In the genomic region with DNA sequence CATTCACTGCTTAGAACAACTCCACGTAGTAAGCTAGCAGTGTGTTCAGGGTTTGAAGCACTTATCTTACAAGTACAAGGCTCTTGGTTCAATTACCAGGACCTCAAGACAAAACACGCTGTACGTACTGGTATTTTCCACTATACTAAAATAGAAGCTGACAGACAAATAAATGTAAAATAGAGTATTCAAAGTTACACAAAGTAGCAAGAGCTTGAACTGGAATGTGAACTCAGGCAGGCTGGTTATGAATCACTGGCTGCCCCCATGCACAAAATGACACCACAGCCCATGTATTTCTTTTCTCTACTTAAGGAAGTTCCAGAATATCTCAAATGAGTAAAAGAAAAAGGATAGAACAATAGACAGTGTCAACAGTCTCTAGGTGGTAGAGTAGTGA, we compare ENCODE assay signal across 20 mouse cellular contexts. TPM values are rescaled to one million over a fixed set of nuclear protein-coding genes. Genes with fewer than 3 reads are reported as not detected.
DNase-seq lines count a peak whose midpoint lies in the region; ATAC-seq and TF ChIP-seq lines count a peak whose summit lies in the region.
"Had no signal": no experiment of that assay in that cellular context is flagged by ENCODE, and none has a peak within 500 bp of the region (broad histone marks: within the 10 kb centered on the region; RNA-seq: fewer than 3 reads in every experiment).

No protein-coding gene starts in this region.

- peaks cover 12% of the 10 kb centered on the region; the same call in 1 of the 2 replicates for H3K36me3 ChIP-seq in heart, embryonic 10.5 days
- H3K36me3 ChIP-seq in CH12.LX (replicated peaks in 1 of 2; ENCODE audit: control insufficient read depth in 1 of 2, insufficient read depth in 1 of 2, low read length in 1 of 2), result peaks cover 13 to 30% of the 10 kb centered on the region in 2 experiments
- H3K36me3 ChIP-seq in intestine, embryonic 16.5 days (ENCODE audit: control insufficient read depth, insufficient read depth, low read length), result no peaks in the 10 kb centered on the region

- peaks cover 32% of the 10 kb centered on the region for H3K79me2 ChIP-seq in CH12.LX (replicated peaks; ENCODE audit: control insufficient read depth, extremely low read depth, insufficient read depth, poor library complexity, severe bottlenecking)

- in situ Hi-C loops in CH12.LX (cut with MboI; ENCODE audit: low pct_ligation_motif_present, low pct_unique_long_range_greater_than_20kb, low sequenced_read_pairs), result no loop called here

- no peak overlapping the region for H3K4me3 ChIP-seq in heart, embryonic 10.5 days
- no peak overlapping the region for H3K4me3 ChIP-seq in CH12.LX (replicated peaks in 1 of 3; ENCODE audit: low read depth in 2 of 3, low read length in 2 of 3, poor library complexity in 1 of 3)
- no peak overlapping the region for H3K4me3 ChIP-seq in intestine, embryonic 16.5 days (ENCODE audit: low read length)

- no peaks in the 10 kb centered on the region for H3K9me3 ChIP-seq in heart, embryonic 10.5 days
- H3K9me3 ChIP-seq in CH12.LX (replicated peaks; ENCODE audit: low read length), result no peaks in the 10 kb centered on the region
- H3K9me3 ChIP-seq in intestine, embryonic 16.5 days (ENCODE audit: control insufficient read depth, low read length), result no peaks in the 10 kb centered on the region
- H3K9me3 ChIP-seq: G1E had no signal

- TF ChIP-seq RAD21 in CH12.LX (IDR thresholded peaks at IDR 0.05; ENCODE audit: low read depth, low read length), result no peak

- WGBS in heart, embryonic 10.5 days, result 91% methylated on average over 3 of the region's 3 CpGs
- WGBS in intestine, embryonic 16.5 days, result 96% methylated on average over 3 of the region's 3 CpGs

- peak overlapping the region; percentile 87 for H3K4me2 ChIP-seq in CH12.LX (ENCODE audit: insufficient read depth, low read depth, poor library complexity, severe bottlenecking)
- no peak overlapping the region for H3K4me2 ChIP-seq in intestine, embryonic 16.5 days (ENCODE audit: low read depth, low read length)

- TF ChIP-seq CTCF in CH12.LX (conservative IDR thresholded peaks at IDR 0.05 in 1 of 2, IDR thresholded peaks at IDR 0.05 in 1 of 2; ENCODE audit: low read depth in 2 of 2, low read length in 2 of 2), result no peak

- ATAC-seq in intestine, embryonic 16.5 days, result no peak
- ATAC-seq: activated CD4-positive, CD25-positive, alpha-beta regulatory T cell, adult 4 months; CD4-positive, CD25-positive, alpha-beta regulatory T cell, adult 4 months; Patski had no signal

- TF ChIP-seq EP300 in CH12.LX (IDR thresholded peaks at IDR 0.05; ENCODE audit: low read length), result no peak

- H3K4me1 ChIP-seq in heart, embryonic 10.5 days, result peaks cover 11% of the 10 kb centered on the region
- peaks cover 6 to 54% of the 10 kb centered on the region in 2 experiments; a peak in 3 of 4 replicates for H3K4me1 ChIP-seq in CH12.LX (ENCODE audit: control insufficient read depth in 1 of 2, insufficient read depth in 2 of 2)
- H3K4me1 ChIP-seq in intestine, embryonic 16.5 days (ENCODE audit: control insufficient read depth, insufficient read depth, low read length), result peaks cover 12% of the 10 kb centered on the region

- no peaks in the 10 kb centered on the region for H3K27me3 ChIP-seq in heart, embryonic 10.5 days (ENCODE audit: insufficient read depth, poor library complexity, severe bottlenecking)
- H3K27me3 ChIP-seq in CH12.LX (replicated peaks), result no peaks in the 10 kb centered on the region
- H3K27me3 ChIP-seq in intestine, embryonic 16.5 days (replicated peaks; ENCODE audit: control insufficient read depth, insufficient read depth, low read length), result no peaks in the 10 kb centered on the region

- dilution Hi-C loops in CH12.LX (cut with MboI; ENCODE audit: extremely low pct_ligation_motif_present, extremely low pct_unique_long_range_greater_than_20kb, low sequenced_read_pairs), result no loop called here

- H3K9ac ChIP-seq in CH12.LX (ENCODE audit: insufficient read depth, low read depth), result peak overlapping the region; percentile 40; the same call in 1 of the 2 replicates
- no peak overlapping the region for H3K9ac ChIP-seq in intestine, embryonic 16.5 days (ENCODE audit: low read depth, low read length)

- no peak for TF ChIP-seq POLR2A in CH12.LX (IDR thresholded peaks at IDR 0.05; ENCODE audit: low read depth, low read length)

- peak; percentile 16 for DNase-seq in heart, embryonic 10.5 days (ENCODE audit: low spot score)
- DNase-seq in heart, adult 8-10 months (ENCODE audit: low spot score), result no peak
- DNase-seq in CH12.LX (ENCODE audit: extremely low read depth), result peak; percentile 70
- DNase-seq: adrenal gland, adult 2 months; adrenal gland, adult 8-10 months; adrenal gland, postnatal 10 days; adrenal gland, postnatal 14 days; adrenal gland, postnatal 25 days; adrenal gland, postnatal 36 days; B cell, adult 2 months; cerebellum, adult 11 months; cerebellum, adult 11-12 months; cerebellum, adult 18-20 months; cerebellum, adult 2 months had no signal

- H3K27ac ChIP-seq in heart, embryonic 10.5 days, result no peak overlapping the region
- peak overlapping the region; percentile 84 for H3K27ac ChIP-seq in CH12.LX (ENCODE audit: insufficient read depth, low read depth)
- H3K27ac ChIP-seq in intestine, embryonic 16.5 days (ENCODE audit: low read length), result no peak overlapping the region

TF ChIP-seq in CH12.LX, 34 proteins besides CTCF, POLR2A, EP300 and RAD21:
- TF ChIP-seq HCFC1 (IDR thresholded peaks at IDR 0.05; ENCODE audit: low read depth, low read length) (no peak), MAZ (IDR thresholded peaks at IDR 0.05; ENCODE audit: low read depth, low read length) (no peak), E2F4 (IDR thresholded peaks at IDR 0.05; ENCODE audit: insufficient replicate concordance, low read depth, low read length) (no peak), ETS1 (conservative IDR thresholded peaks at IDR 0.05; ENCODE audit: low read depth, low read length) (peak; percentile 84), MYC (IDR thresholded peaks at IDR 0.05; ENCODE audit: low read depth, low read length) (no peak), KAT2A (IDR thresholded peaks at IDR 0.05; ENCODE audit: insufficient replicate concordance, low read length) (no peak), CHD1 (IDR thresholded peaks at IDR 0.05; ENCODE audit: low read depth, low read length) (no peak), PAX5 (IDR thresholded peaks at IDR 0.05; ENCODE audit: low read length) (no peak), SMC3 (IDR thresholded peaks at IDR 0.05; ENCODE audit: low read depth, low read length) (no peak), JUN (IDR thresholded peaks at IDR 0.05; ENCODE audit: insufficient read depth, low read depth, low read length) (peak; percentile 42), ZMIZ1 (IDR thresholded peaks at IDR 0.05; ENCODE audit: low read depth, low read length) (no peak), UBTF (IDR thresholded peaks at IDR 0.05; ENCODE audit: low read depth, low read length) (no peak), MAFK (IDR thresholded peaks at IDR 0.05; ENCODE audit: insufficient replicate concordance, low read length) (no peak), USF1 (IDR thresholded peaks at IDR 0.05; ENCODE audit: low read depth, low read length) (no peak), MXI1 (IDR thresholded peaks at IDR 0.05; ENCODE audit: low read depth, low read length) (no peak; the same call in 1 of the 2 replicates), POLR2AphosphoS2 (IDR thresholded peaks at IDR 0.05; ENCODE audit: low read depth, low read length) (no peak), ZKSCAN1 (IDR thresholded peaks at IDR 0.05; ENCODE audit: borderline replicate concordance, low read depth, low read length) (no peak), ZC3H11A (IDR thresholded peaks at IDR 0.05; ENCODE audit: low read depth, low read length) (no peak), TCF12 (IDR thresholded peaks at IDR 0.05; ENCODE audit: low read depth, low read length) (0 out of 2 replicates have a peak, but pooled peaks have one; percentile 29), ZNF384 (IDR thresholded peaks at IDR 0.05; ENCODE audit: low read depth, low read length) (no peak), RCOR1 (conservative IDR thresholded peaks at IDR 0.05; ENCODE audit: low read depth, low read length) (no peak), SIN3A (IDR thresholded peaks at IDR 0.05; ENCODE audit: low read length) (no peak), USF2 (conservative IDR thresholded peaks at IDR 0.05; ENCODE audit: low read depth, low read length) (no peak), MAX (IDR thresholded peaks at IDR 0.05; ENCODE audit: low read length) (no peak), CHD2 (IDR thresholded peaks at IDR 0.05; ENCODE audit: low read length) (no peak), IRF4 (IDR thresholded peaks at IDR 0.05; ENCODE audit: low read depth, low read length) (peak; percentile 91), BHLHE40 (IDR thresholded peaks at IDR 0.05; ENCODE audit: low read depth, low read length) (0 out of 2 replicates have a peak, but pooled peaks have one; percentile 33), MEF2A (IDR thresholded peaks at IDR 0.05; ENCODE audit: borderline replicate concordance, low read depth, low read length) (peak; percentile 98), NELFE (IDR thresholded peaks at IDR 0.05; ENCODE audit: low read depth, low read length) (no peak), NRF1 (IDR thresholded peaks at IDR 0.05; ENCODE audit: low read depth, low read length) (no peak), JUND (conservative IDR thresholded peaks at IDR 0.05; ENCODE audit: low read depth, low read length) (peak; percentile 55; the same call in 1 of the 2 replicates), TBP (conservative IDR thresholded peaks at IDR 0.05; ENCODE audit: low read depth, low read length) (no peak), ELF1 (IDR thresholded peaks at IDR 0.05; ENCODE audit: low read depth, low read length) (peak; percentile 25; the same call in 1 of the 2 replicates)

RNA-seq across cellular contexts. Expression of gene Cdadc1, which starts 2.8 kb away (rescaled TPM):
- polyA plus RNA-seq in heart, embryonic 10.5 days (2016; fragmentation: Nextera tagmentation; extraction: Ambion mirVana), result 25.7 and 28.0 TPM in 2 replicates
- total RNA-seq in heart, adult 8-10 months (2022), result 10 to 100 TPM; 44.5 to 62.8 (median 52.1) TPM
- total RNA-seq in CH12.LX (2012; rRNA removed) (9.2 and 11.0 TPM in 2 replicates), CH12.LX (2014; rRNA removed) (5.3 and 11.1 TPM in 2 replicates)
- polyA plus RNA-seq in CH12.LX (2012; ENCODE audit: insufficient read length, low read depth), result 21.7 and 24.7 TPM in 2 replicates
- 30.4 and 32.3 TPM in 2 replicates for polyA plus RNA-seq in intestine, embryonic 16.5 days (2015; fragmentation: Nextera tagmentation; extraction: Ambion mirVana)

RNA-seq across cellular contexts. Expression of gene Shisa2, which starts 30.1 kb away (rescaled TPM):
- 9.4 and 23.6 TPM in 2 replicates for polyA plus RNA-seq in heart, embryonic 10.5 days (2016; fragmentation: Nextera tagmentation; extraction: Ambion mirVana)
- 1 to 10 TPM in 1 of 4 experiments, under 1 TPM in 3; 0.87 to 1.1 (median 0.90) TPM for total RNA-seq in heart, adult 8-10 months (2022)
- total RNA-seq in CH12.LX (2012; rRNA removed) (0.08 TPM in 1 of 2 replicates, not detected in the other), CH12.LX (2014; rRNA removed) (0.16 and 0.36 TPM in 2 replicates)
- 0.11 and 0.21 TPM in 2 replicates for polyA plus RNA-seq in CH12.LX (2012; ENCODE audit: insufficient read length, low read depth)
- polyA plus RNA-seq in intestine, embryonic 16.5 days (2015; fragmentation: Nextera tagmentation; extraction: Ambion mirVana), result 5.9 TPM in 2 replicates
- total RNA-seq: MEL had no signal
- polyA plus RNA-seq: CD4-positive, CD25-positive, alpha-beta regulatory T cell, adult 4 months; Patski had no signal
